Mouse (Mus musculus) left cerebral cortex, postnatal 10 days (tissue): Measurements from ENCODE around the gene Irak4. TPM values are rescaled to one million over a fixed set of nuclear protein-coding genes. Genes with fewer than 3 reads are reported as not detected.

Experiments used
- DNase-seq, 2 experiments: peaks; one replicate each; pipeline ENCODE4 v3.0.0; 2021 to 2022; ENCODE audit warnings: low spot score in 2 of 2, mixed read lengths in 1 of 2; ENCODE audit errors: extremely low spot score in 1 of 2
- intact Hi-C: fragments of 180-260 bp; cut with DNase I; formaldehyde crosslinking; loops from one replicate; pipeline ENCODE4 v1.15.1; 2025
- total RNA-seq, 2 experiments: library from RNA; stranded (reverse); gene quantifications; 2 replicates each; pipeline ENCODE4 v1.2.3; 2021

The Irak4 gene
- total RNA-seq, 2 experiments from 2014 or later: 1.6 TPM

- DNase-seq: no peak
- intact Hi-C loops: loop anchor here (10.0 kb wide), 1 partner anchor 1021 kb away; no protein-coding TSS in a partner anchor
Observed at GRCm38 (mm10) chr15:94553536-94553935, 10.1 kb downstream of the Irak4 start.

GRCm38 (mm10) chr15:94557442-94557841 lies 14.0 kb downstream of the Irak4 start:
- intact Hi-C loops: loop anchor here (5.0 to 10.0 kb wide), 2 partner anchors 45 to 1017 kb away; no protein-coding TSS in a partner anchor
- DNase-seq: peak; percentile 80 to 86

- no peak for DNase-seq
- intact Hi-C loops: loop anchor here (2.0 to 10.0 kb wide), 3 partner anchors 43 to 1016 kb away; no protein-coding TSS in a partner anchor
Observed at GRCm38 (mm10) chr15:94558895-94559656, 15.6 kb downstream of the Irak4 start.

GRCm38 (mm10) chr15:94564909-94565308 lies 21.5 kb downstream of the Irak4 start:
- intact Hi-C loops: no loop called here

GRCm38 (mm10) chr15:94565854-94566253 lies 22.4 kb downstream of the Irak4 start:
- intact Hi-C loops: no loop called here
- no peak for DNase-seq

More at GRCm38 (mm10) chr15:94564909-94565308, 21.5 kb downstream of the Irak4 start:
- no peak for DNase-seq

GRCm38 (mm10) chr15:94568496-94569182 lies 25.2 kb downstream of the Irak4 start:
- no peak for DNase-seq
- intact Hi-C loops: no loop called here

- no peak for DNase-seq
- intact Hi-C loops: no loop called here
Observed at GRCm38 (mm10) chr15:94571501-94571900, 28.1 kb downstream of the Irak4 start.

- intact Hi-C loops: no loop called here
- DNase-seq: no peak
Observed at GRCm38 (mm10) chr15:94572746-94573145, 29.3 kb downstream of the Irak4 start.

- no peak for DNase-seq
- intact Hi-C loops: no loop called here
Observed at GRCm38 (mm10) chr15:94574566-94575268, 31.3 kb downstream of the Irak4 start.

GRCm38 (mm10) chr15:94582000-94582593 lies 38.7 kb downstream of the Irak4 start:
- no peak for DNase-seq
- intact Hi-C loops: no loop called here

GRCm38 (mm10) chr15:94583153-94583552 lies 39.7 kb downstream of the Irak4 start:
- no peak for DNase-seq
- intact Hi-C loops: no loop called here

- no peak for DNase-seq
- intact Hi-C loops: loop anchor here (5.0 kb wide), 1 partner anchor 78 kb away; no protein-coding TSS in a partner anchor
Observed at GRCm38 (mm10) chr15:94584738-94585137, 41.3 kb downstream of the Irak4 start.

GRCm38 (mm10) chr15:94587826-94588715 lies 44.6 kb downstream of the Irak4 start:
- DNase-seq: no peak
- intact Hi-C loops: loop anchor here (5.0 kb wide), 1 partner anchor 74 kb away; no protein-coding TSS in a partner anchor

GRCm38 (mm10) chr15:94589219-94590075 lies 46.0 kb downstream of the Irak4 start, which contains the start of gene Twf1:
TSS of gene Twf1 (minus strand) at chr15:94589889.
- intact Hi-C loops: loop anchor here (5.0 kb wide), 1 partner anchor 73 kb away; no protein-coding TSS in a partner anchor

GRCm38 (mm10) chr15:94590083-94590482 lies 46.6 kb downstream of the Irak4 start:
- intact Hi-C loops: no loop called here
- no peak for DNase-seq

More at GRCm38 (mm10) chr15:94589219-94590075, 46.0 kb downstream of the Irak4 start, which contains the start of gene Twf1:
- peak; percentile 97 to 100 for DNase-seq

GRCm38 (mm10) chr15:94591356-94591755 lies 47.9 kb downstream of the Irak4 start:
- intact Hi-C loops: no loop called here
- DNase-seq: no peak

GRCm38 (mm10) chr15:94593586-94593985 lies 50.1 kb downstream of the Irak4 start:
- intact Hi-C loops: no loop called here
- DNase-seq: no peak
